Mouse (Mus musculus): ENCODE measurements at regions not wholly inside any gene's neighbourhood (a gene's known extent, or its start where the extent isn't known, plus 50 kb on each side); places are given as distances from the start of the nearest gene placed in this dataset.

DNA sequence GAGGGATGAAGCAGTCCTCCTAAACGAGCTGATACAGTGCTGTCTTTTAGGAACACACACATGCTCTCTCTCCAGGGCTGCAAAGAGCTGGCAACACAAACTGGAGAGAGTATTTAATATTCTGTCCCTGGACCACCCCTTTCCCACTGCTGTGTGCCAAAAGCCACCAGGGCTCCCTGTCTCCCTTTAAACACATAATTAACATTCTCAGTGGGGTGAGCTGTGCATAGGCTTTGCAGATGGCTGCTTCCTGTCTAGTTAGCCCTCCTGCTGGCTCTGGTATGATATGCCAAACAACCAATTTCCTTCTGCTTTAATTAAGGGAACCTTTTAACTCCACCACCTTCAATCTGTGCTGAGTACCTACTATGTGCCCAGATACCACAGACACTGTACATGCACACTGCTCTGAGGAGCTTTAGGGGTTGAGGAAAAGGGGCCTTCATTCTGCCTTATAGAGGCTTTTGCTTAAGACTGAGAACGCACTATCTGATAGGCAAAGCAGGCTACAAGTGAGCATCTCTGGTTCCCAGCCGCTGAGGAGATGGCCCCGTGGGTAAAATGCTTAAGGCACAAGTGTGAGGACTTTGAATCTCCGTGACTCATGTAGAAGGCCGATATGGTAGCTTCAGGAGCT lies 222.9 kb upstream of the Lmcd1 start:
- no peak for DNase-seq (ENCODE audit: low read depth, low spot score)
- Histone ChIP-seq H3K9me3 (ENCODE audit: control insufficient read depth, insufficient read depth, low read depth, low read length) (no peaks in the 10 kb centered on the region), H3K4me3 (ENCODE audit: insufficient read depth in 1 of 2, low read depth in 1 of 2, low read length in 2 of 2, poor library complexity in 1 of 2, severe bottlenecking in 1 of 2) (no peak overlapping the region), H3K27ac (ENCODE audit: insufficient read depth, low read depth, low read length, poor library complexity, severe bottlenecking) (no peak overlapping the region), H3K4me1 (ENCODE audit: control insufficient read depth in 2 of 2, insufficient read depth in 2 of 2, low read length in 2 of 2, poor library complexity in 1 of 2) (no peaks in the 10 kb centered on the region), H3K9ac (ENCODE audit: insufficient read depth, low read depth, low read length, poor library complexity, severe bottlenecking) (no peak overlapping the region), H3K36me3 (ENCODE audit: control insufficient read depth, insufficient read depth, low read length, poor library complexity, severe bottlenecking) (no peaks in the 10 kb centered on the region)
- TF ChIP-seq ZC3H11A (IDR thresholded peaks at IDR 0.05; ENCODE audit: borderline replicate concordance, low read depth, low read length) (no peak), MAFK (IDR thresholded peaks at IDR 0.05; ENCODE audit: insufficient read depth, low read depth, low read length) (no peak)
- in situ Hi-C loops (cut with MboI; ENCODE audit: low sequenced_read_pairs in 2 of 2, unreplicated experiment in 2 of 2) = no loop called here

DNA sequence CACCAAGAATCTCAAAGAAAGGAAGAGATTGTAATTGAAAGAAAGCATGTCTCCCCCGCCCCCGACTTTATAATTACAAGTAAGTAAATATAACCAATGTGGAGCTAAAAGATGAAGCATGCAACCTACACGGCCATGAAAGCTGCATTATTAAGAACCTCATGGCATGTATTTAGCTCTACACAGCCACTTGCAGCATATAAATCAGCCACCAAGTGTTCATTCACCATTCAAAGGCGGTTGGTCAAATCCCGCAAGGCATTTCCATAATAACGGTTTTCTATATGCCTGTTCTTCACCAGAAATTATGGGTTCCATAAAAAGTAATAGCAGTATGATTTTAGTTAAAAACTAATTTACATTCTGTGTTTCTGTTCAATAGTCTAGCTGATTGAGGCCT lies 221.4 kb upstream of the Lmcd1 start:
- H3K9ac ChIP-seq (ENCODE audit: insufficient read depth, low read depth, low read length, poor library complexity, severe bottlenecking) = no peak overlapping the region
- no peak overlapping the region for H3K27ac ChIP-seq (ENCODE audit: insufficient read depth, low read depth, low read length, poor library complexity, severe bottlenecking)
- H3K36me3 ChIP-seq (ENCODE audit: control insufficient read depth, insufficient read depth, low read length, poor library complexity, severe bottlenecking) = no peaks in the 10 kb centered on the region
- H3K4me1 ChIP-seq (ENCODE audit: control insufficient read depth in 2 of 2, insufficient read depth in 2 of 2, low read length in 2 of 2, poor library complexity in 1 of 2) = no peaks in the 10 kb centered on the region
- H3K4me3 ChIP-seq (ENCODE audit: insufficient read depth in 1 of 2, low read depth in 1 of 2, low read length in 2 of 2, poor library complexity in 1 of 2, severe bottlenecking in 1 of 2) = no peak overlapping the region
- in situ Hi-C loops (cut with MboI; ENCODE audit: low sequenced_read_pairs in 2 of 2, unreplicated experiment in 2 of 2) = no loop called here
- H3K9me3 ChIP-seq (ENCODE audit: control insufficient read depth, insufficient read depth, low read depth, low read length) = no peaks in the 10 kb centered on the region
- DNase-seq (ENCODE audit: low read depth, low spot score) = no peak
- TF ChIP-seq HCFC1 (IDR thresholded peaks at IDR 0.05; ENCODE audit: borderline replicate concordance, insufficient read depth, low read length) = no peak
- no peak for TF ChIP-seq CHD2 (IDR thresholded peaks at IDR 0.05; ENCODE audit: low read depth, low read length)
- no peak for TF ChIP-seq ZC3H11A (IDR thresholded peaks at IDR 0.05; ENCODE audit: borderline replicate concordance, low read depth, low read length)
- TF ChIP-seq ZNF384 (IDR thresholded peaks at IDR 0.05; ENCODE audit: low read depth, low read length) = no peak
- TF ChIP-seq MAFK (IDR thresholded peaks at IDR 0.05; ENCODE audit: insufficient read depth, low read depth, low read length) = no peak

- TF ChIP-seq CHD2 (IDR thresholded peaks at IDR 0.05; ENCODE audit: low read depth, low read length) (no peak), MAFK (IDR thresholded peaks at IDR 0.05; ENCODE audit: insufficient read depth, low read depth, low read length) (no peak), HCFC1 (IDR thresholded peaks at IDR 0.05; ENCODE audit: borderline replicate concordance, insufficient read depth, low read length) (no peak), ZC3H11A (IDR thresholded peaks at IDR 0.05; ENCODE audit: borderline replicate concordance, low read depth, low read length) (no peak), ZNF384 (IDR thresholded peaks at IDR 0.05; ENCODE audit: low read depth, low read length) (no peak)
- H3K36me3 ChIP-seq (ENCODE audit: control insufficient read depth, insufficient read depth, low read length, poor library complexity, severe bottlenecking) = no peaks in the 10 kb centered on the region
- no peaks in the 10 kb centered on the region for H3K9me3 ChIP-seq (ENCODE audit: control insufficient read depth, insufficient read depth, low read depth, low read length)
- H3K4me1 ChIP-seq (ENCODE audit: control insufficient read depth in 2 of 2, insufficient read depth in 2 of 2, low read length in 2 of 2, poor library complexity in 1 of 2) = no peaks in the 10 kb centered on the region
- DNase-seq (ENCODE audit: low read depth, low spot score) = no peak
- no peak overlapping the region for H3K27ac ChIP-seq (ENCODE audit: insufficient read depth, low read depth, low read length, poor library complexity, severe bottlenecking)
- no peak overlapping the region for H3K9ac ChIP-seq (ENCODE audit: insufficient read depth, low read depth, low read length, poor library complexity, severe bottlenecking)
- no peak overlapping the region for H3K4me3 ChIP-seq (ENCODE audit: insufficient read depth in 1 of 2, low read depth in 1 of 2, low read length in 2 of 2, poor library complexity in 1 of 2, severe bottlenecking in 1 of 2)
- in situ Hi-C loops (cut with MboI; ENCODE audit: low sequenced_read_pairs in 2 of 2, unreplicated experiment in 2 of 2) = no loop called here
Observed at GRCm38 (mm10) chr6:112057895-112058294, 215.7 kb upstream of the Lmcd1 start.

- TF ChIP-seq HCFC1 (IDR thresholded peaks at IDR 0.05; ENCODE audit: borderline replicate concordance, insufficient read depth, low read length) (no peak), ZNF384 (IDR thresholded peaks at IDR 0.05; ENCODE audit: low read depth, low read length) (no peak), CHD2 (IDR thresholded peaks at IDR 0.05; ENCODE audit: low read depth, low read length) (no peak), ZC3H11A (IDR thresholded peaks at IDR 0.05; ENCODE audit: borderline replicate concordance, low read depth, low read length) (no peak)
- H3K36me3 ChIP-seq (ENCODE audit: control insufficient read depth, insufficient read depth, low read length, poor library complexity, severe bottlenecking) = no peaks in the 10 kb centered on the region
- H3K4me1 ChIP-seq (ENCODE audit: control insufficient read depth in 2 of 2, insufficient read depth in 2 of 2, low read length in 2 of 2, poor library complexity in 1 of 2) = no peaks in the 10 kb centered on the region
- no peak overlapping the region for H3K9ac ChIP-seq (ENCODE audit: insufficient read depth, low read depth, low read length, poor library complexity, severe bottlenecking)
- no peak overlapping the region for H3K27ac ChIP-seq (ENCODE audit: insufficient read depth, low read depth, low read length, poor library complexity, severe bottlenecking)
- in situ Hi-C loops (cut with MboI; ENCODE audit: low sequenced_read_pairs in 2 of 2, unreplicated experiment in 2 of 2) = no loop called here
- H3K4me3 ChIP-seq (ENCODE audit: insufficient read depth in 1 of 2, low read depth in 1 of 2, low read length in 2 of 2, poor library complexity in 1 of 2, severe bottlenecking in 1 of 2) = no peak overlapping the region
- DNase-seq (ENCODE audit: low read depth, low spot score) = no peak
- no peaks in the 10 kb centered on the region for H3K9me3 ChIP-seq (ENCODE audit: control insufficient read depth, insufficient read depth, low read depth, low read length)
Observed at GRCm38 (mm10) chr6:112062956-112063355, 210.6 kb upstream of the Lmcd1 start.

GRCm38 (mm10) chr6:112090597-112090996 lies 183.0 kb upstream of the Lmcd1 start:
- Histone ChIP-seq H3K9me3 (ENCODE audit: control insufficient read depth, insufficient read depth, low read depth, low read length) (no peaks in the 10 kb centered on the region), H3K4me1 (ENCODE audit: control insufficient read depth in 2 of 2, insufficient read depth in 2 of 2, low read length in 2 of 2, poor library complexity in 1 of 2) (no peaks in the 10 kb centered on the region), H3K27ac (ENCODE audit: insufficient read depth, low read depth, low read length, poor library complexity, severe bottlenecking) (no peak overlapping the region), H3K4me3 (ENCODE audit: insufficient read depth in 1 of 2, low read depth in 1 of 2, low read length in 2 of 2, poor library complexity in 1 of 2, severe bottlenecking in 1 of 2) (no peak overlapping the region), H3K9ac (ENCODE audit: insufficient read depth, low read depth, low read length, poor library complexity, severe bottlenecking) (no peak overlapping the region), H3K36me3 (ENCODE audit: control insufficient read depth, insufficient read depth, low read length, poor library complexity, severe bottlenecking) (no peaks in the 10 kb centered on the region)
- in situ Hi-C loops (cut with MboI; ENCODE audit: low sequenced_read_pairs in 2 of 2, unreplicated experiment in 2 of 2) = no loop called here
- TF ChIP-seq HCFC1 (IDR thresholded peaks at IDR 0.05; ENCODE audit: borderline replicate concordance, insufficient read depth, low read length) = no peak
- TF ChIP-seq MAFK (IDR thresholded peaks at IDR 0.05; ENCODE audit: insufficient read depth, low read depth, low read length) = no peak
- no peak for TF ChIP-seq CHD2 (IDR thresholded peaks at IDR 0.05; ENCODE audit: low read depth, low read length)
- TF ChIP-seq ZC3H11A (IDR thresholded peaks at IDR 0.05; ENCODE audit: borderline replicate concordance, low read depth, low read length) = no peak
- TF ChIP-seq ZNF384 (IDR thresholded peaks at IDR 0.05; ENCODE audit: low read depth, low read length) = no peak
- no peak for DNase-seq (ENCODE audit: low read depth, low spot score)

All from ES-E14 (cell line).